Mouse (Mus musculus) CD8-positive naive resting alpha-beta T cell, adult 2 months (primary cell): ENCODE measurements around the gene Ppfia1.

Experiments used
- DNase-seq, 2 experiments: peaks; one replicate each; pipeline ENCODE4 v3.0.0; 2022; ENCODE audit warnings: low read depth in 2 of 2, low spot score in 2 of 2

Gene Ppfia1

DNA sequence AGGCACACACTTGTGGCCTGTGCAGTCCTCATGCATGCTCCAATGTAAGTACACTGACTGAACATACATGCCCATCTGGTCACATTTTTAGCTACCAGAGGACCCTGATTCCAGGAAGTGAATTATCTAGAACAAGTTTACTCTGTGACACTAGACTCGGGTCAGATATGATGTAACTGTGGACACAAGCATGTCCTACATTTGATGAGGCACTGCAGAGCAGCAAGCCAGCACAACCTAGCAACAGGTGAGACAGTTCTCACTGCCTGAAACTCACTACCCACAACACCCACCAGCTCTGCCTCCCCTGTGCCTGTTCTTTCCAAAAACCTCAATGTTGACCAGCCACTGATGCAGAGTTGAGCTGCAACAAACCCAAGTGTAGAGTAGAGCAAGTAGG, 2.7 kb downstream of the Ppfia1 start:
- DNase-seq, result no peak

DNA sequence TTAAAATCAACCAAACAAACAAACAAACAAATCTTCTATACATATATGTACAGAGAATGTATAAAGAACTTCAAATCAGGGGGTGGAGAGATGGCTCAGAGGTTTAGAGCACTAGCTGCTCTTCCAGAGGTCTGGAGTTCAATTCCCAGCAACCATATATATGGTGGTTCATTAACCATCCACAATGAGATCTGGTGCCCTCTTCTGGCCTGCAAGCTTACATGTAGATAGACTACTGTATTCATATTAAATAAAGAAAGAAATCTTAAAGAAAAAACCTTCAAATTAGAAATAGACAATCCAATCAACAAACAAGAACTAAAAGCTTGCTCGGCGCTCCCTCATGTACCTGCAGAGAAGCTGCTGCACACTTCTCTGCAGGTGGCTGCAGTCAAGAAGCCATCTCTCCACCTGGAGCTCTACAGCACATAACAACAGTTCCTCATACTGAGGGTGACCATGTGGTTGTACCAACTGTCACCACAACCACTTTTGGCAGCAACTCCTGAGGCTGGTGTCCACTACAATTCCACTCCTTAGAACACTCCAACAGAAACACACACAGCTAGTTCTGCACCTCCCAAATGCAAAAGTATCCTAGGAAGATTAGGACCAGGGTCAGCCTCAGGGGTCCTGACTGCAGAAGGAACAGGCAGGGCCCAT, 3.5 kb downstream of the Ppfia1 start:
- DNase-seq, result no peak

DNA sequence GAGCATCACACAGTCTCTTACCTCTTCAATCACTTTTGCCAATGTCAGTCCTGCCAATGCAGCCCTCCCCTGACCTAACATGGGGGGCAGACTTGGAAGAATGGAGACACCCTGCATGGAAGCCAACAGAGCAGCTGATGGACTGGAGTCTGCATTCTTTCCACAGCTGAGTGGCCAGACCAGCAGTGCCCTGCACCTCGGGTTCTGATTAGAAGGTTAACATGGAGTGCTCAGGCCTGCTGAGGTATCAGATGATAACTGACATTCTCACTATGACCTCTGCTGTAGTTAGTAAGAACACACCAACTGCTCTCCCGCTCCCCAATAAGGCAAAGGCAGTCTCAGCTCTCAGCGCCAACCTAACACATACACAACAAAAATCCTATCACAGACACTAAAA, 8.3 kb downstream of the Ppfia1 start:
- no peak for DNase-seq

DNA sequence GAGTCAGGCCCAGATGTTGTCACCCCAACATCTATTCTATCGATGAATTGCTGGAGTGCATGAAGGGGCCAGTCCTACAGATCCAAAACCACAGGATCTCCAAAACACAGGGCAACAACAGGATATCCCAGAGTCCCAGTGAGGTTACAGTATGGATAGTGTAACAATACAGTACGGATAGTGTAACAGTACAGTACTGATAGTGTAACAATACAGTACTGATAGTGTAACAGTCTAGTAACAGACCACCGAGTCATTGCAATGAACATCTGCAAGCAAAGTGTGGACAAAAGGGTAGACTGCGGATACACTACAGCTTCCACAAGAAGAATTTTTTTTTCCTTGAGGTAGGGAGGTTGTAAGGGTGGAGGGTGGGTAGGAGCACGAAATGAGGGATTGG, 12.2 kb downstream of the Ppfia1 start:
- DNase-seq, result no peak

DNA sequence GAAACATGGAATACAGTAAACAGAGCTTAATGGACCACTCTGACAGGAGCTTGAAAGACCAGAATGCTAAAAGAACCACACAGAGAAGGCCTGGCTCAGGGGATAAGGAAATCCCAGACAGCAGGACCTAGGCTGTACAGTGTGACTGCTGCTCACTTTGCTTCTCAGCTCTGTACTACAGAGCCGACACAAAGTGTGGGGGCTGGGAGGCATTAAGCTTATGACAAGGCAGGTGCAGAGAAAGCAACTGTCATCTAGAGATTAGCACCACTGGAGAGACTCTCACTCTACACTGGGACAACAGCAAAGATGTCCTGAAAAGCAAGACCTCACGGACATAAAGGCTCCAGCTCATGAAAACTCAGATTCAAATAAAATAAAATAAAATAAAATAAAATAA, 14.4 kb downstream of the Ppfia1 start:
- no peak for DNase-seq

DNA sequence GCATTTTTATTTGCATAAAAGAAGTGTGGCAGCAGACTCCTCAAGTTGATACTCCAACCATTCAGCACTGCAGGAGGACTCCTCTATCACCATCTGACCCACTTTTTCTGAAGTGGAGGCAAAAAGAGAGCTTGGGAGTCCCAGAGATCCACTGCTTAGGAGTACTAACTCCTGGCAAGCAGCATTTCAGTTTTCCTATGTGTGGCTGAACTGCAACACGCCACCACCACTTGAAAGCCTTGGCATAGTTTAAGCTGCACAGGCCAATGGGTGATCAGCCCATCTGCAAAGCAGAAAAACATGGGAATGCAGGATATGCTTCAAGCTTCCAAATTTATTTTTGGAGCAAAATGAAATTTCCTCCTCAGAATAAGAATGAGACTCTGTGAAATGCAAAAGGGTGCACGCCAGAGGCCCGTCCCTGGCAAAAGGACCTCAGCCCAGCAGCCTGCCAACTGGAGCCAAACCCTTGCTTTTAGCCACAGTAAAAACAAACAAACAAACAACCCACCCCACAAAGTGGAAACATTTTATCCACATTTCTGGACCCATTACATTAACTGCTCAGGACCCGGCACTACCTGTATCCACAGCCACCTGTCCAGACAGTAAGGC, 15.4 kb downstream of the Ppfia1 start:
- DNase-seq, result no peak

DNA sequence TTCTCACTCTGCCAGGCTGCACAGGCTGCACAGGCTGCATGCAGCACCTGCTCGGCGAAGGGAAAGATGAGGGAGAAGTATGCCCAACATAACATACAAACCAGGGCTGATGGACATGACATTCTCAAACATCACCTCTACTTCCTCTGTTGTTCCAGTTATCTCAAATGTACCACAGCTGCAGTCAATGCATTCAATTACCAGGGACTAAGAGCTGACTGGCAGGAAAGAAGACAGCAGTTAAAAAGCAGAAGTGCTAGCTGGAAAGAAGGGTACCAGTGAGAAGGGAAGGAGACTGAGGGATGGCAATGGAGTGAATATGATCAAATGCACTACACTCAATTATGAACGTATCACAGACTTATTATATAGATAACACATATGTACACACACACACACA, 17.2 kb downstream of the Ppfia1 start:
- no peak for DNase-seq

DNA sequence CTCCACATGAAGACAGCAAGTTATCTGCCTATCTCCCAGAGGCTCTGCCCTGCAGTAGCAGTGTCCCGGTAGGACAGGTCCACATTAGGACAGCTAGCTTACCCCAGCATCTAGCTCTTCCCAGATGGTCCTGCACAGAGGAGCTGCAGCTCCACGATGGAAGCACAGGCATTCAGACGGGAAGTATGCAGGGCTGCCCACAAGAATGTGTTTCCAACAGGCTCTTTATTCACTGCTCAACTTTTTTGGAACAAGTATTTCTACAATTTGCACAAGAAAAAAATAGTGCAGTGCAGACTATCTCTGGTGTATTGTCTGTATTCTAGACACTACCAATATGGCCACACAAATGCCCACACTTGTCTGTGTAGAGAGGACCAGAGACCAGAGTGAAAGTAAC, 18.8 kb downstream of the Ppfia1 start:
- no peak for DNase-seq

DNA sequence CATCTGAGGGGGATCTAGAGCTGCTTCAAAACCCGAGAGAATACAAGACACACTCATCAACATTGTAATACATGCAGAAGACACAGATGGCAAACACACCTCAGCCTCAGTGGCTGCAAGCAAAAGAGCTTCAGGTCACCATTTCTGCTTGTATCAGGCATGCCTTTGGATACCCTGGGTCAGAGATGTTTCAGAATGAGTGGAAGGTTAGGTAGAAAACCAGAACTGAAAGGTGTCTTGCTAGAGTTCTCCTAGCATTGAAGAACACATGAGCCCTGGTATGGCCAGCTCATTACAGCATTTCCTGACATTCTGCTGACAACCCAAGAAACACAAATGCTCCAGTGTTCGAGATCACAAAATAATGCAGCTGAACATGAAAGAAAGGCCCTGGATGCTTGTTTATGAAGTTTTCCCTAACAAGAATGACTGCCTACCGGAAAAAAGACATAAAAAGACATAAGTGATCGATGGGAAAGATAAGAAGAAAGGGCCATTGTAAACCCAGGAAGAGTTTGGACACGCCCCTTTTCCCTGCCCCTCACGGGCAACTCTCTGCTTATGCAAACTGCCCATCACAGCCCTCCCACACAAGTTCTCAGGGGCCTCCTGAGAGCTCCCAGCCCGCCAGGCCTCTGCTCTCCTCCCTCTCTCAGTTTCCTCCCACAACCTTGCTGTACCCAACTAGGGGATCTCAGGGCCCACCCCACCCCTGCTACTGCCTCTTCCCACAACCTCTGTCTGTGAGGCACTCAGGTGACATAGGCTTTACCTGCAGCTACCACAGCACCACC, 21.7 kb downstream of the Ppfia1 start:
- DNase-seq, result no peak

DNA sequence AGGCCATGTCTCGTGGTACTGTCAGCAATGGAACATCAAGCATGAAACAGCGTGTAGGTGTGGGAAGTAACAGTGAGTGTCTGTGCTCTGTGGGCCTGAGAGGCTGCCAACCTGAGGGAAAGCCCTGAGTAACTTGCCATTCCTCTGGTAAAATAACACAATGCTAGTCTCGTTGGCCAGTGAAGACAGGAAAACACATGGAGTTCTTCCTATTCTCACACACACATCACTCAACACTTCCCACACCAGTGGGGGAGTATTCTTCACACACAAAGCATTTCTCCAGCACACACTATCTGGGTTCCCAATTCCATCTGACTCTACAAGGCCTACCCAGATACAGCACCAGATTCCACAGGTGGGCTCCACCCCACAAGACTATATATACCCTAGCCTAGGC, 23.7 kb downstream of the Ppfia1 start:
- DNase-seq, result no peak

DNA sequence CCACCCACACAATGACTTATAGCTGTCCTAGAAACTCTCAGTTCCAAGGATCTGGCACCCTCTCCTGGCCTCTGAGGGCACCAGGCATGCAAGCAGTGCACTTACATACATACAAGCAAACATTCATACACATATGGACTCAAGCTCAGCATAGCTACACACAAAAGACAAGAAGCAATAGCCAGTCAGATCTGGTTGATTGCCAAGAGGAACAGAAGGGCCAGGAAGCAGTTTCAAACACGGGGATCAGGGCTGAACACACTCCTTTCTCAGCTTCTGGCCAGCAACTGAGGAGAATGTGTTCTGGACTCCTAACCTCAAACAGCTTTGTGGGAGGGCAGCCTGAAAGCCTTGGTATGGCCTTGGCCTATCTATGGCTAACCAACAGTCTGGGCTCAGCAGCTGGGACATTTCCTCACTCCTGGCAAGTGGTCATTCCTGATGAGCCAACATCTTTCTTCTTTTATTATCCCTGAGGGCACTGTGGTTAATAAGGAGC, 25.8 kb downstream of the Ppfia1 start:
- DNase-seq, result no peak

DNA sequence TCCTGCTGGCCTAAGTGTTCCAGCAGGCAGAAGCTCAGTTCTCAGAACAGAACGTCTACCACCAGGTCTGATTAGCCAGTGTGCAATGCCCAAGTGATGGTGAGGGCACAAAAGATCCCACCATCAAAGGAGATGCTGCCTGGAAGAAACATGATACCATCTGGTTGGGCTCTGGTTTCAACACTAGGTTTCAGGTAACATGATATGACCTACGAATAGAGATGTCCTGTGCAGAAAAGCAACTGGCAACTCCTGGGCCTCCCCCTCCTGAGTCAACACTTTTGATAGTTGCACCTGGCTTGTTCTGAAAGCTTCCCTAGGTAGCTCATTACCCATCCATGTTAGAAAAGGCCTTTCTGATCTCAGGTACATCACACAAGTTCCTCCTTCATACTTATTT, 26.9 kb downstream of the Ppfia1 start:
- no peak for DNase-seq

DNA sequence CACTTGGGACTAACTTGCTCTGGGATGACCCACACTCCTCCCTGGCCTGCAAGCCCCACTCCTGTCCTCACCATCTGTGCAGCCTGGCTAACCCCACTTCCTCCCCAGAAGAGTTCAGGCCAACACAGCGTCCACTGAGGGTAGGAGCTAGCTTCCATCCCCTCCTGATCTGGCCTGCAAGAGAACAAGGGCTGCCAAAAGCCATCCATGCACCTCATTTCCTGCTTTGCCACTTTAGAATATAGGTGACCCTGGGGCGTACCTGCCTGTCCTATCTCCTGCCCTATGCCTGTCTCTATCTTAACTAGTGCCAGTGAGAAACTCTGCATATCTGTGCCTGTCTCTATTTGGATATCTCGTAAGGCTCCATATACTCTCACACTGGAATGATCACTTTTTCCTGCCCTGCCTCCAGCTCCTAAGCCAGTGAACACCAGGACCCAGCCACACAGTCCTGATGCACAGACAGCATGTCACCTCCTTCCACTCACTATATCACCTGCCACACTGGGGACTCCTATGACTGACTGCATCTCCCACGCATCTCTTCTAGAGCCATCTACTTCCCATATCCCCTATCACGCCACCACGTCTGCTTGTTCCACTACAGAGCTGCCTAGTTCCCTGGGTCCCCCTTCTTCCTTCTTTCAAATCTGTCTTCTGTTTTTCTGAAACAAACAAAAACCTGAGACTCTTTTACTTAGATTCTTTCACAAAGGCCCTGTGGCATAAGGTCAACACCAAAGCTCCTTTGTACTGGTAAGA, 28.9 kb downstream of the Ppfia1 start:
- DNase-seq, result no peak

DNA sequence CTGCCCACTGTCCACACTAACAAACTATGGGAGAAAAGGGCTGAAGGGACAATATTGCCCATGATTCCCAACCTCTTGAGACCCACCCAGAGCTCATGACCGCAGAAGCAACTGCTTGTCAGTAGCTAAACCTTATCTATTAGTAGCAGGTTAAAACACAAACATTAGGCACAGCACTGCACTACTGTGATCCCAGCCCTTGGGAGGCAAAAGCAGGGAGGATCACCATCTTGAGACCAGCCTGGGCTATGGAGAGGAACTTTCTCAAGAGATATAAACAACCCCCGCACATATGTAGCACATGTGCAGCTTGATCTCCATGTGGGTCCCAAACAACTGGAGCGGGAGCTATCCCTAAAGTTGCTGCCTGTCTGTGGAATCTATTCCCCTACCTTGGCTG, 30.1 kb downstream of the Ppfia1 start:
- DNase-seq, result no peak

DNA sequence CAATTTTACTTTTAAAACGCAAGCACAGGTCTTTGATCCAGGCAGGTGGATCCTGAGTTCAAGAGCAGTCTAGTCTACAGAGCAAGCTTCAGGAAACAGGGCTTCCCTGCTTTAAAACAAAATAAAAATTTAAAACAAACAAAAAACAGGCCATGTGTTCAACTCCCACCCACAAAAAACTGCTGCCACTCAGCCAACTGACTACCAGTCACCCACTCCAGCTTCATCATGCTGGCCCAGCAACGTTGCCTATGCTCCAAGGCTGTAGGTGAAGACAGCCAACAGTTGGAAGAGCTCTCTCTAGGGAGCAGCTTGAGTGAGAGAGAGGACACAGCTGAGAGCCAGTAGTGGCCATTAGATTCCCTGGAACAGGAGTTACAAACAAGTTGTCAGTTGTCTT, 31.6 kb downstream of the Ppfia1 start:
- no peak for DNase-seq

DNA sequence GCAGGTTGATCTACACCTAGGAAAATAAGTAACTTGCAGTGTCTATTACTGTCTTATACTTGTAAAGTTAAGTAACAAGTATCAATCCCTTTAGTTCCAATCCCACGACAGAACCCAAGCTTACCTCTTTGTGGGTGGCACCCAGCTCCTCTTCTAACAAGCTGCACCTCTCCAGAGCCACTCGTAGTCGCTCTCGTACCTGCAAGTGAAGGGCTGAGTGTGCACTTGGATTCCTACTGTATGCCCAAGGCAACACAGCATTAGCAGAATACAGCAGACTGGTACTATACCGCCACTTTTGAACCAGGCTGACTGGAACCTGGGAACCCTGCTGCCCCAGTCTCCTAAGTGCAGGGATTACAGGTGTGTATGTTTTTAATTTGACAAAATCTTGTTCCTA, 33.7 kb downstream of the Ppfia1 start:
- no peak for DNase-seq

DNA sequence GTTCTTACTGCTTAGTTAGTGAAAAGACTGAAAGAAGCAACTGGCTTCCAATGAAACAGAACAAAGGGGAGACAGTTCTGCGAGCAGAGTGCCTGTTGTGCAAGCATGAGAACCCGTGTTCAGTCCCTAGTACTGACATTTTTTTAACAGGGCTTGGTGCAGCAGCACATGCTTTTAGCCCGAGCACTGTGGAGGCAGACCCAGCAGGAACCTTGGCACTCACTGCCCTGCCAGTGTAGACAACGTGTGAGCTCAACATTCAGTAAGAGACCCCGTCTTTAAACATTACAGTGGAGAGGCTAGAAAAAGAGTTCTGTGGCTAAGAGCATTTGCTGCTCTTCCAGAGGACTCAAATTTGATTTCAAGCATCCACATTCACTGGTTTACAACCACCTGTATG, 36.8 kb downstream of the Ppfia1 start:
- no peak for DNase-seq

DNA sequence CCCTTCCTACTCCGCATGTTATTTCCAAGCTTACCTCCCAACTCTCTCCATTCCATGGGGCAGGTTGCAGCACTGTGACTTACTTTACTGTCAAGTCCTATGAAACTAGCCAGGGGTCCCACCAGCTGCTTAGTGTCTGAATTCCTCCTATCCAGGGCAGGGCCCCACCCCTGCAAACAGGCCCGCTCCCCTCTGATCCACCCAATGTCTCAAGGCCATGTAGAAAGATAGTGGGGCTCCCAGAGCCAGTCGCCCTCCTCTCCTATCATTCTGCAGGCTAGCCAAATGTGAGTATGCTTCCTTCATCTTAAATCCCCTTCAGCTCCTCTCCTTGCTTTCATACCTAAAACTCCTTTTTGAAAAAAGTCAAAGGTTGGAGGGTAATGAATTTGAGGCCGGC, 44.4 kb downstream of the Ppfia1 start:
- DNase-seq, result no peak

DNA sequence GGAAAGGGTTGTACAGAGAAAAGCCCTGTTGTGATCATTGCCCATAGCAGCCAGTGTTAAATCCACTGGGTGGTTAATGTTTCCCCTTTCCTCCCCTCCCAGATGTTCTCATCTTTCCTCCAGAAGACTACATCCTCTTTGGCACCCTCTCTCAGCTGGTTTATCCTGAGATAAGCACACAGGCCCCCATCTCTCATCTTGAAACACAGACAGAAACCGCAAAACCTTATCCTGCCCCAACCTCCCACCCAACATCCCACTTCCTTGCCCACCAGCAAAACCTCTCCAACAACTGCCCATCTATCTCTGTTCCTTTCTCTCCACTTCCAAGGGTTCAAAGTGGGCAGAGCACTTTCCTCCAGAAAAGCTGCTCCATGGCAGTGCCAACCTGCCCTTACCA, 46.7 kb downstream of the Ppfia1 start:
- no peak for DNase-seq

DNA sequence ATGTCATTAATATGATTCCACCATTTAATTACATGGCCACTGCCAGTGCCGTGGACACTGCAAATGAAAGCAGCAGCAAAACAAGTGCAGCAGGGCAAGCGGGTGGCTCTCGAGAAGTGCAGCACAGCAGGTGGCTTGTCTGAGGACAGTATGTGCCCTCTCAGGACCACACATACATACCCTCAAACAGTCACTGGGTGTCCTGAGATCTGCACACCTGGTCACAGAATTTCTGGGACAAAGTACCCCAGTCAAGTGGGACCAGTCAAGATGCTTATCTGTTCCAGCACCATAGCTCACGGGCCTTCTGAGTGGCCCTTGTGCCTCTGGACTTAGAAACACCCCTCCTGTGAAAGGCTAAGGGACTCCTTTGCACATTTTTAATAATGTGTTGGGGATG, 49.6 kb downstream of the Ppfia1 start:
- DNase-seq, result no peak

DNA sequence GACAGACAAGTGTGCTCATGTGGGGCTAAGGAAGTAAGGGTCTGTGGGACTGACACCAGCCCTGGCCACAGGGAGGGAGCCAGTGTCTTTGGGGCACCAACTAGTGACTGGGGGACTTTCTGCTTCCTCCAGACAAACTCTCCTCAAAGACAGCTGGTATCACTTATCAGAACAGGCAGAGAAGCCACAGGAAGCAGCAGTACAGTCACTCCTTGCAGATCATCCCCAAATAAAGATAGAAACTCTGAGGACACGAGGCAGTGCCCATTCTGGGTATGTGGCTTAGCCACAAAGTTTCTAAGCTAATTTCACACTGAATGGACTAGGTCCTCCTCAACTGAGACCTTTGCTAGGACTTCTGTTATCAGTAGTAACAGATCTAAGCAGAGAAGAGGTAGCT, 60.6 kb downstream of the Ppfia1 start:
- DNase-seq, result no peak
